Mouse (Mus musculus): ENCODE data around the gene Otulin.

GRCm38 (mm10) chr15:27659592-27660244 is 29.2 kb upstream of the Otulin start:
- TF ChIP-seq CTCF (IDR thresholded peaks at IDR 0.05; ENCODE audit: borderline replicate concordance, extremely low read depth, insufficient read depth, insufficient read length) (peak; percentile 98), POLR2A (IDR thresholded peaks at IDR 0.05; ENCODE audit: borderline replicate concordance, extremely low read depth, insufficient read depth, insufficient read length, poor library complexity, severe bottlenecking) (no peak)
